Mouse (Mus musculus) lung, adult 2 months (tissue): ENCODE measurements around the gene Ndufc2.

Source experiments
- CTCF ChIP-seq: fragments of 200-500 bp; IDR thresholded peaks from 2 replicates; pipeline ENCODE4 v1.5.1; 2011; ENCODE audit warnings: mild to moderate bottlenecking, low read length, control low read depth; ENCODE audit not compliant: insufficient read depth
- POLR2A ChIP-seq: fragments of 200-500 bp; IDR thresholded peaks from 2 replicates; pipeline ENCODE4 v1.6.1; 2011; ENCODE audit warnings: low read depth, mild to moderate bottlenecking, control low read depth, low read length, borderline replicate concordance; ENCODE audit errors: extremely low read depth

- TF ChIP-seq POLR2A (no peak), CTCF (no peak)
These were observed 24.0 kb downstream of the Ndufc2 start for GRCm38 (mm10) chr7:97423754-97424153.
